Mouse (Mus musculus) cerebellum, adult 18-20 months (tissue): ENCODE measurements around the gene Gm20716.

Source experiments
- DNase-seq, 2 experiments: peaks; one replicate each; pipeline ENCODE4 v3.0.0; 2021

Gene Gm20716

GRCm38 (mm10) chr2:168223326-168223725 is 6.8 kb downstream of the Gm20716 start:
- no peak for DNase-seq

DNA sequence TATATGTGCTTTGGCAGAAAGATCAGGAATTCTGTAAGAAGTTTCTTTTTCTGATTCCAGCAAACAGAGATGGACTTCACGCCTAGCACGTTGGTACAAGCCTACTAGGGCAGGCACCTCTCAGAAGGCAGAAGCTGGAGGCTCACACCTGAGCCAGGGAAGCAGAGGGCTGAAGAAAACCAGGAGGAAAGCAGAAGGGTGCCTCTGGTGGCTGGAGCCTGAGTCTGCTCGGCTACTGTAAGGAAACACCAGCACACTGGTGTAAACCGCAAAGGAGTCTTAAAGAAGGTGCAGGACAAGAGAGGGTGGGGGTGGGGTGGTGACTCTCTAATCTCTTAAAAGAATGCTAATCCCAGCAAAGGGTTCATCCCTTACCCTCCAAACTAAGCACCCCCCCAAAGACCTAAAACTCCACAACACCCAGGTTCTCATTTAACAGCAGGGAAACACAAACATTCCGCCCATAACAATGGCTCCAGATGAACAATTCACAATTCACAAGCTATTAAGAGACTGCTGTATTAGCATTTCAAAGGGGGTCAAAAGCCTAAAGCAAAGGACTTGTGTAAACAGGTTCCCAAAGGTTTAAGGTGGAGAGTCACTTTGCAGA is 16.3 kb downstream of the Gm20716 start:
- no peak for DNase-seq

GRCm38 (mm10) chr2:168207883-168208282 is 22.3 kb downstream of the Gm20716 start:
- DNase-seq, result peak in 1 of 2 experiments; percentile 16

GRCm38 (mm10) chr2:168206725-168207644 is 23.2 kb downstream of the Gm20716 start, which contains the start of gene Adnp:
Adnp (minus strand) TSS chr2:168207112.
- DNase-seq, result peak; percentile 84 to 90

DNA sequence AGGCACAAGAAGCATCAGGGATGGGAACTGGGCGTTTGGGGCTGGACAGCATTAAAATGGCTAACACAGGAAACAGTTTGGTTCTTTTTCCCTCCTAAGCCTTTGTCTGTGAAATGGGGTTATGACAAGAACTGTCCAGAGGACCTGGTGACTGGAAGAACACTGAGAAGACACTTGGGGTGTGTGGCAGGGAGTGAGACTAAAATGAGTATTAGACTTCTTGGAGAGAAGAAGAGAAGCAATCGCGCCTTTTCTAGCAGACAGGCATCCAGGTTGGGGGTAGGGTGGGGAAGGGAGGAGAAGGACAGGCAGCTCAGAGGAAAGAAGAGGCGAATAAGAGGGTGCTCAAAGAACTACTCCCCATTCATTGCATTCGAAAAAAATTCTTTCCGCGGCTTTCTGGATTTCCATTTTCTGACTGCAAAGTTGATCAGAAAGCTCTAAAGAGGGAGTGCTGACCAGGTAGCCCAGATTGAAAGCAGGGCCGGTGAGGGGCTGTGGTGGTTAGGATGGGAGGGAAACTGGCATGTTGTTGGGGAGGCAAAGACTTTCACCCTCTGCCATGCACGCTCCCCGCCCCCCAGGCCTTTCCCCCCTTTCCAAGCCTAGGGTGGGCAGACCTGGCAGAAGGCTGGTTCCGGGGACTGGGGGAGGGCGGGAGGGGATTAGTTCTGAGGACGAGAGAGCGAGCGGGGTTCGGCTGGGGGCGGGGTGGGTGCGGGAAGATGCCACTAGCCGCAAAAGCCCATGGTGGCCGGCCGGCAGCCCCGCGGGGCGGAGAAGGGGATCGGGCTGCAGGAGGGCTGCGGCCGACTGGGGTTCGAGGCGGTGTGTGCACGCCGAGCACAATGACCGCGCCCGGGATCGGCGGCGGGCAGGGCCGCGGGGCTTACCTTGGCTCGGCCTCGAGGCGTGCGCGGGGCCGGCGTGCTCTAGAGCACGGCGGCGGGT is 24.2 kb downstream of the Gm20716 start:
- peak; percentile 25 to 62 for DNase-seq

GRCm38 (mm10) chr2:168205265-168205664 is 24.9 kb downstream of the Gm20716 start:
- peak; percentile 84 to 86 for DNase-seq

- no peak for DNase-seq
Observed at GRCm38 (mm10) chr2:168204476-168204999, 25.6 kb downstream of the Gm20716 start.

DNA sequence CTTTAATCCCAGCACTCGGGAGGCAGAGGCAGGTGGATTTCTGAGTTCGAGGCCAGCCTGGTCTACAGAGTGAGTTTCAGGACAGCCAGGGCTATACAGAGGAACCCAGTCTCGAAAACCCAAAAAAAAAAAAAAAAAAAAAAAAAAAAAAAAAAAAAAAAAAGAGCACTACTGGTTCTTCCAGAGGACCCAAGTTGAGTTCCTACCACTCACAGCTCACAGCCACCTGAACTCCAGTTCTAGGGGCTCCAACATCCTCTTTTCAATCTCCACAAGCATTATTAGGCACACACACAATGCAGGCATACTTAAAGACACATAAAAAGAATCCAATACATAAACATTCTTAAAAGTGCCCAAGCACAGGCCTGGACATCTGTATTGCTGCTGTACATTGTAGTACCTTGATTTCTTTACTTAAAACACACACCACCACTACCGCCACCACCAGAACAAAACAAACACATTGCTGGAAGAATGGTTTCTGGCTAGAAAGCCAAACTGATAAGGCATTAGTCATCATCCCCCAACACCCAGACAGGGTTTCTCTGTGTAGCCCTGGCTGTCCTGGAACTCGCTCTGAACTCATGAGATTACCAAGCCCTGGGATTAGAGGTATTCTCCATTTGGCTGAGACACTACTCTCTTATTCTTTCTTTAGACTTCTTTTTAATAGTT is 30.0 kb downstream of the Gm20716 start:
- no peak for DNase-seq

DNA sequence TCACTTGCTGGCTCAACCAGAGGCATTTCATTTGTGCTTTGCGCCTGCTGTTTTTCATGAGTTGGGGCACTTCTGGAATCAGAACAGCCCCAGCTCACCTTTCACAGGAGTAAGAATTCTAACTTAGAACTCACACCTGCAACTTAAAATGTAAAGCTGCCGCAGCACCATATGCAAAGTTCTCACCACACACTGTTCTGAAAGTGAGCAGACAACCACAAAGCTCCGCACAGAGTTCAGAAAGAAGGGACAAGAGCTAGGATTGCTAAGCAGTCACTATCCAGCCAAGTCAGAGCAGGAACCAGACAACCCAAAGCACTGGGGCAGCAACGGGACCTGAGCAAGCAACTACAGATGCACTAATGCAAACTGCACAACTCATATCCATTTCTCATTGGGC is 30.7 kb downstream of the Gm20716 start:
- DNase-seq, result no peak

GRCm38 (mm10) chr2:168198421-168198820 is 31.7 kb downstream of the Gm20716 start:
- DNase-seq, result no peak

- no peak for DNase-seq
Observed at GRCm38 (mm10) chr2:168195721-168196120, 34.4 kb downstream of the Gm20716 start.

- DNase-seq, result no peak
Observed at GRCm38 (mm10) chr2:168193685-168194084, 36.5 kb downstream of the Gm20716 start.

DNA sequence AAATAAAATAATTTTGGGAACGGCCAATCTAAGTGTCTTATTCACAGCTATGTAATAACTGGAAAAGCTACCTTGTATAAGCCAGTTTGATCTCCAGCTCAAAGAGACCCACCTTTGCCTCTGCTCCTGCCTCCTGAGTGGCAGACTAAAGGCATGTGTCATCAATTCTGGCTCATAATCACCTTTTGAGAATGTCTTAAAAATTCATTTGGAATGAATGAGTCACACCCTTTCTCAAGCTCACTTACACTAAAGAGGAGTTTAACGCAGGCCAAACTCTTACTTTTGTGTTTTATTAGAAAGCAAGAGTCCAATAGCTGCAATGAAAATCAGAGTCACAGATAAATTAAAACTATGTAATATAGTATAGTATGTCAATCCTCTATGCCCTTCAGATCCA is 38.3 kb downstream of the Gm20716 start:
- no peak for DNase-seq

DNA sequence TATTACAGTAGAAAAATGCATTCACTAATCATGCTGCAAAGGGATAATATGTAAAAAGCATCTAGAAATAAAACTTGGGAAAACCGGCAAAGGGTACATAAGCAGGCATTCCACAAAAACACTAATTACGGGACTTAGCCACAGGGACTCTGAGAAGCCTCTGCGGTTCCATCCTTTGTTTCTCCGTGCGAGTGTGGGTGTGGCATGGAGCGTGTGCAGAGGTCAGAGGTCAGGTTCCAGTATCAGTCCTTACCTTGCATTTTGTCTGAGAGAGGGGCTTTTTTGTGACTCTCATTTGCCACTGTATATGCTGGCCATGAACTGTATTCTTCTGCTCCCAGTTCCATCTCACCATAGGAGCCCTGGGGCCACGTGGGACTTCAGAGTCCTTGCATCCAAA is 54.2 kb downstream of the Gm20716 start:
- no peak for DNase-seq

GRCm38 (mm10) chr2:168170167-168170685 is 59.9 kb downstream of the Gm20716 start:
- DNase-seq, result peak in 1 of 2 experiments; percentile 16

DNA sequence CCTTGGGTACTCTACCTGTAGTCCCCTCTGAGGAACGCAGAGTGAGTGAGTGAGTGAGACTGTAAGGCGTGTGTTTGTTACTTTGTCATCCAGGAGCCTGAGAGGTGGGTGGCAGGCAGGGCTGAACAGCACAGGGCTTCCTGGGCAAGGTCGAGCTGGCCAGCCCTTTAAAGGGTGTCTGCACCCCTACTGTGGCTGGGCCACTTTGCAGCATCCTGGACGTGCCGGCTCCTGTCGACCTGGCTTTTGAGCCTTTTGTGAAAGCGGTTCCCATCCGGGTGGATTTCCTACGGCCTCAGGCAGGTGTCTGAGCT is 60.4 kb downstream of the Gm20716 start:
- DNase-seq, result no peak

- no peak for DNase-seq
Observed at GRCm38 (mm10) chr2:168168892-168169799, 61.0 kb downstream of the Gm20716 start.

DNA sequence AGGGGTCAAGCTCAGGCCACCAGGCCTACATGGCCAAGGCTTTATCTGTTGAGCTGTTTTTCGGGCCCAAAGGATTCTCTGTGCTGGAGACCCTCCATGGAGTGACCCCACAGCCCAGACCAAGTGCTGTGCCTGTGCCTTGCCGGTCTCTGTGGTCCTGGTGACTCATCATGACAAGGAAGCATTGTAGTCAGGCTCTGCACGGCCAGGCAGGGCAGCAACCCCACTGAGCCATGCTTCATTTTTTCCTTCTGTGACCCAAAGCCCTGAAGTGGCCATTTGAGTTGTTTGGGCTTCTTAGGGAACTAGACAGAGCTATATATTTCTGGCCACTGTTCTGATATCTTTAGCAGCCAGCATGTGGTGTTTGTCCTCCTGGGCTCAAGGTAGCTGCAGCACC is 62.4 kb downstream of the Gm20716 start:
- no peak for DNase-seq

GRCm38 (mm10) chr2:168166750-168167460 is 63.3 kb downstream of the Gm20716 start:
- DNase-seq, result no peak

GRCm38 (mm10) chr2:168161978-168162377 is 68.2 kb downstream of the Gm20716 start:
- no peak for DNase-seq
